Mouse (Mus musculus) midbrain, postnatal 0 days (tissue): ENCODE measurements around the gene Lrtm2. TPM values are rescaled to one million over a fixed set of nuclear protein-coding genes. Genes with fewer than 3 reads are reported as not detected.
A peak's percentile ranks its signal among the peaks of the same experiment; 100 is the strongest.

Experiments
- ATAC-seq: fragments of 200-750 bp; cut with Nextera tagmentation; 2 replicates; pipeline ENCODE4 v1.8.0; 2017; ENCODE audit warnings: moderate number of reproducible peaks, mild to moderate bottlenecking, moderate TSS enrichment, moderate library complexity; ENCODE audit not compliant: low FRiP score
- DNase-seq: peaks from one replicate; pipeline ENCODE4 v3.0.0-alpha.2; 2015; ENCODE audit warnings: low spot score
- H3K27ac ChIP-seq: fragments of 300-500 bp; sonication (generic); 2 replicates; pipeline ENCODE4 v1.5.1; 2014; ENCODE audit warnings: low read depth, mild to moderate bottlenecking, low read length, mixed read lengths
- H3K27me3 ChIP-seq: fragments of 300-500 bp; sonication (generic); 2 replicates; pipeline ENCODE4 v1.6.1; 2014; ENCODE audit warnings: low read length, control low read depth, mixed read lengths; ENCODE audit not compliant: insufficient read depth
- H3K36me3 ChIP-seq: fragments of 300-500 bp; sonication (generic); 2 replicates; pipeline ENCODE4 v1.6.1; 2014; ENCODE audit warnings: low read length, control low read depth, mixed read lengths; ENCODE audit not compliant: insufficient read depth
- H3K4me1 ChIP-seq: fragments of 300-500 bp; sonication (generic); 2 replicates; pipeline ENCODE4 v1.6.1; 2014; ENCODE audit warnings: mild to moderate bottlenecking, control low read depth, antibody characterized with exemption, low read length, mixed read lengths; ENCODE audit not compliant: insufficient read depth
- H3K4me2 ChIP-seq: fragments of 300-500 bp; sonication (generic); 2 replicates; pipeline ENCODE4 v1.6.1; 2014; ENCODE audit warnings: low read depth, mild to moderate bottlenecking, low read length, mixed read lengths; ENCODE audit not compliant: poor library complexity, severe bottlenecking
- H3K4me3 ChIP-seq: fragments of 300-500 bp; sonication (generic); 2 replicates; pipeline ENCODE4 v1.5.1; 2014; ENCODE audit warnings: low read depth, mild to moderate bottlenecking, low read length, moderate library complexity
- H3K9ac ChIP-seq: fragments of 300-500 bp; sonication (generic); replicated peaks from 2 replicates; pipeline ENCODE4 v1.6.1; 2014; ENCODE audit warnings: mild to moderate bottlenecking, low read length, moderate library complexity, mixed read lengths; ENCODE audit not compliant: poor library complexity, severe bottlenecking
- H3K9me3 ChIP-seq: fragments of 300-500 bp; sonication (generic); 2 replicates; pipeline ENCODE4 v1.6.1; 2016; ENCODE audit warnings: low read length, control low read depth
- CTCF ChIP-seq: IDR thresholded peaks from 2 replicates; pipeline ENCODE4 v1.5.1; 2016; ENCODE audit warnings: antibody characterized with exemption, mild to moderate bottlenecking
- WGBS: fragments of 180-500 bp; shearing (Covaris S2); extraction: QIAGEN DNeasy Blood & Tissue Kit; methylation state at CpG from one replicate; pipeline ENCODE4 v1.1.7; 2014; 5-methylcytosine and 5-hydroxymethylcytosine counted together
- polyA plus RNA-seq: library from polyadenylated mRNA; unstranded; fragments of >200 nt; fragmentation: Nextera tagmentation; extraction: Ambion mirVana; gene quantifications from 2 replicates; pipeline ENCODE4 v1.2.1, GENCODE M21; 2015
- total RNA-seq: library from RNA; depleted of rRNA; stranded (reverse); fragments of >200 nt; gene quantifications from 2 replicates; pipeline ENCODE4 v1.2.3, GENCODE M21; 2014

Gene Lrtm2
- total and polyA plus RNA-seq, 2 experiments from 2014 or later: 21.1 to 40.4 TPM

DNA sequence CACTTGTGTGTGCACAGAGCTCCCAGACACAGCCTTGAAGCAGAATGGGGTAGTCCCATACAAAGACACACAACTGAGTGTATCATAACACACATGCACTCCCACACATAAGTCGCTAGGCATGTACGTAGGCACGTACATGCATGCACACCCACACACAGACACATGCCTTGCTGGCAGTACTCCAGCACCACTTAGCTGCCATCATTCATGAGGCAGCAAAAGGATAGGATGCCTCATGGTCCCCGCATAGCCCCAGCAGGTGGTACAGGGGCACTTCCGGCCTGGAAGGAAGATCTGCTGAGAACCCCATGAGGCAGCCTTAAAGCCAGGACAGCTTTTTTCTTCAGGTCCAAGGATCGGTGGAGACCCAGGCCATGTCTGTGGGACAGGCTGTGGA lies 4.6 kb downstream of the Lrtm2 start:
- H3K27ac ChIP-seq: no peak overlapping the region
- no peak overlapping the region for H3K4me3 ChIP-seq
- H3K36me3 ChIP-seq: peaks cover 25% of the 10 kb centered on the region
- ATAC-seq: no peak
- H3K27me3 ChIP-seq: no peaks in the 10 kb centered on the region
- no peak overlapping the region for H3K4me2 ChIP-seq
- no peak overlapping the region; the same call in 1 of the 2 replicates for H3K9ac ChIP-seq
- WGBS: 72% methylated on average over 6 of the region's 6 CpGs
- no peak for TF ChIP-seq CTCF
- no peaks in the 10 kb centered on the region for H3K9me3 ChIP-seq
- no peak for DNase-seq
- peaks cover 20% of the 10 kb centered on the region for H3K4me1 ChIP-seq

DNA sequence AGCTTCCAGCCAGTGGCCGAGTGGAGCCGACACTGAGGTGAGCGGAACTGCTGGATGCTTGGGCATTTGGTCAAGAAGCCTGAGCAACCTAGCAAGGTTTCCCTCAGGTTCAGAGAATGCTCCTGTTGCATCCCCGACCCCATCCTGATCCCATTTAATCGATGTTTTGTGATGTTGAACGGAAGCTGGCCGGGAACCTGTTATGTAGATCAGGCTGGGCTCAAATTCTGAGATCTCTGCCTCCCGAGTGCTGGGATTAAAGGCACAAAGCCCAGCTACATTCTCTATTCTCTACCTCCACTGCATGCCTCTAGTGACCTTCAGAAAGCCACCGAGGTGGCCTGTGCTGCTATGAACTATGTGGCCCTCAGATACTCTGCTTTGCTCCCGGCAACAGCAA lies 5.8 kb downstream of the Lrtm2 start:
- Histone ChIP-seq H3K27me3 (no peaks in the 10 kb centered on the region), H3K4me3 (no peak overlapping the region), H3K9ac (no peak overlapping the region), H3K4me2 (no peak overlapping the region), H3K36me3 (peaks cover 36% of the 10 kb centered on the region), H3K9me3 (no peaks in the 10 kb centered on the region), H3K4me1 (peaks cover 19% of the 10 kb centered on the region), H3K27ac (no peak overlapping the region)
- TF ChIP-seq CTCF: no peak
- DNase-seq: no peak
- 41% methylated on average over 10 of the region's 10 CpGs for WGBS
- ATAC-seq: no peak

DNA sequence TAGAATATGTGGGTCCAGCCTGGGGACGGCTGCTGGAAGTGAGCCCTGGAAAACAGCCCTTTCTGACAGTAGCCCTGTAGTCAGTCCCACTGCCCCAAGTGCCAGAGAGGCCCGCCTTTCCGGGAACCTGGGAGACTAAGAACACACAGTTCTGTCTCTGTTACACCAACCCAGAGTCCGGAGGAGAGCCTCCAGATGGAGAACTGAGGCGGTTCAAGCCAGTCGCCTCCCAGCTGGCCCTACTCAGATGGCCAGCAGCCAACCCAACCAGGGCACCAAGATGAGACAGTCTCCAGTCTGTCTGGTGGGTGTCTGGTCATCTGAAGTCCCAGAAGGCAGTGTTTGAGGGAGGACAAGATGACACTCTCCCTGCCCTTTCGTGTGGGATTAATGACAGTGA lies 8.8 kb downstream of the Lrtm2 start:
- 77% methylated on average over 7 of the region's 7 CpGs for WGBS
- H3K4me2 ChIP-seq: no peak overlapping the region
- H3K4me1 ChIP-seq: peaks cover 5% of the 10 kb centered on the region; the same call in 1 of the 2 replicates
- H3K27me3 ChIP-seq: no peaks in the 10 kb centered on the region
- H3K4me3 ChIP-seq: no peak overlapping the region
- H3K36me3 ChIP-seq: peaks cover 52% of the 10 kb centered on the region
- ATAC-seq (peak; percentile 41), DNase-seq (peak; percentile 70)
- no peak overlapping the region for H3K27ac ChIP-seq
- H3K9me3 ChIP-seq: no peaks in the 10 kb centered on the region
- no peak for TF ChIP-seq CTCF
- no peak overlapping the region for H3K9ac ChIP-seq

DNA sequence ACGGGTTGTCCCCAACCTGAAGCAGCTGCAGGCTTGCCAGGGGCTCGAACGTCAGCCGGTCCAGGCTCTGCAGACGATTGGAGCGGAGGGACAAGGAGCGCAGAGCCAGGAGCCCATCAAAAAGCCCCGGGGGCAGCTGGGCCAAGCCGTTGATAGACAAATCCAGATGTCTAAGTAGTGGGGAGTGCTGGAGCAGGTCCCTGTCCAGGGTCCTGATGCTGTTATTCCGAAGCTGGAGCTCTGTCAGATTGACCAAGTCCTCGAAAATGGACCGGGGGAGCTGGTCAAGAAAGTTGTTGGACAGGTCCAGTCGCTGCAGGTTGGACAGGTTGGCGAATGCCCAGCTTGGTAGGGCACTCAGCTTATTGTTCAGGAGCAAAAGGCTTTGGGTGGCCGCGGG lies 10.1 kb downstream of the Lrtm2 start:
- H3K27me3 ChIP-seq: no peaks in the 10 kb centered on the region
- H3K4me1 ChIP-seq: no peaks in the 10 kb centered on the region
- H3K9me3 ChIP-seq: no peaks in the 10 kb centered on the region
- no peak for DNase-seq
- no peak overlapping the region for H3K9ac ChIP-seq
- H3K36me3 ChIP-seq: peaks cover 64% of the 10 kb centered on the region
- no peak overlapping the region for H3K4me3 ChIP-seq
- no peak overlapping the region for H3K4me2 ChIP-seq
- TF ChIP-seq CTCF: no peak
- H3K27ac ChIP-seq: no peak overlapping the region
- ATAC-seq: no peak
- WGBS: 49% methylated on average over 16 of the region's 16 CpGs

DNA sequence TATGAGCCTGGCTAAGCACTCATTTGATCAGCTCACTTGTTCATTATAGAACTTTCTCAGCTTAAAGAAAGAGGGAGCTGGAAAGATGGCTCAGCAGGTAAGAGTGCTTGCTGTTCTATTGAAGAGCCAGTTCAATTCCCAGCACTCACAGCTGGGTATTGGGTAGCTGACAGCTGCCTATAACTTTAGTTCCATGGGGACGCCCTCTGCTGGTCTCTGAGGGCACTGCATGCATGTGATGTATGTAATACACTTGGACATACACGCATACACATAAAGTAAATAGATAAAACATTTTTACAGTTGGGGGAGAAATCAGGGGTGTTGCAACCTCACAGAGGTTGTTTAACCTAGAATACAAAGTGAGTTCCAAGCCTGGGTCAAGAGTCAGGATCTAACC lies 11.2 kb downstream of the Lrtm2 start:
- peak; percentile 25 for DNase-seq
- H3K9ac ChIP-seq: no peak overlapping the region
- no peak for ATAC-seq
- H3K9me3 ChIP-seq: no peaks in the 10 kb centered on the region
- no peak overlapping the region for H3K27ac ChIP-seq
- no peaks in the 10 kb centered on the region for H3K4me1 ChIP-seq
- WGBS: 80% methylated on average over 2 of the region's 2 CpGs
- H3K36me3 ChIP-seq: peaks cover 64% of the 10 kb centered on the region
- no peaks in the 10 kb centered on the region for H3K27me3 ChIP-seq
- TF ChIP-seq CTCF: peak; percentile 63
- H3K4me3 ChIP-seq: no peak overlapping the region
- no peak overlapping the region for H3K4me2 ChIP-seq

DNA sequence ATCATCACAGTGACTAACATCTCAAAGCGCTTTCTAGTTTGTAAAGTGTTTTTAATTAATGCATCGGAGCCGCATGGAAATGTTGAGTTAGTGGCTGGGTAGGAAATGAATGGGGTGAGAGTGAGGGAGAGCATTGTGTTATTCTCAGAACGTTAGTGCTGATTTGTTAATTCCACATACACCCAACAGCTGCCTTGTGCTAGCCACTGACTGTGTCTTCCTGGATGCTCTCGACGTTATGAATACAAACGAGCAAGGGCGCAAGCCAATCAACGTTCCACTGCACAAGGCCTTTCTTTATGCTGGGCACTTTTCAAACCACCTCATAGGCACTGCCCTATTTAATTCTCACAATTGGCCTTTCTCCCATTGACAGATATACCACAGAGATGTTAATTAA lies 11.8 kb downstream of the Lrtm2 start:
- TF ChIP-seq CTCF: no peak
- DNase-seq (peak; percentile 80), ATAC-seq (peak; percentile 41; the same call in 1 of the 2 replicates)
- H3K27me3 ChIP-seq: no peaks in the 10 kb centered on the region
- WGBS: 56% methylated on average over 9 of the region's 9 CpGs
- H3K27ac ChIP-seq: no peak overlapping the region
- no peaks in the 10 kb centered on the region for H3K9me3 ChIP-seq
- H3K9ac ChIP-seq: no peak overlapping the region
- H3K4me2 ChIP-seq: no peak overlapping the region
- peaks cover 64% of the 10 kb centered on the region for H3K36me3 ChIP-seq
- H3K4me1 ChIP-seq: peaks cover 5% of the 10 kb centered on the region
- H3K4me3 ChIP-seq: no peak overlapping the region
